Mouse (Mus musculus) MEL (cell line): ENCODE data around the gene 6030408B16Rik. TPM values are rescaled to one million over a fixed set of nuclear protein-coding genes. Genes with fewer than 3 reads are reported as not detected.

Experiments used
- DNase-seq: peaks from one replicate; pipeline ENCODE4 v3.0.0; 2011; ENCODE audit warnings: low read depth, low spot score
- H3K27ac ChIP-seq: 2 replicates; pipeline ENCODE4 v1.5.1; 2012; ENCODE audit warnings: low read depth, mild to moderate bottlenecking, control low read depth, low read length, moderate library complexity; ENCODE audit not compliant: control insufficient read depth
- H3K27me3 ChIP-seq, 2 experiments: fragments of 150-350 bp in 1 of 2; sonication (generic) in 1 of 2; 2 replicates each; pipeline ENCODE4 v1.6.1; 2012; ENCODE audit warnings: low read length in 2 of 2, mild to moderate bottlenecking in 2 of 2, improper control_type of control experiment in 1 of 2, moderate library complexity in 1 of 2; ENCODE audit not compliant: insufficient read depth in 2 of 2, control insufficient read depth in 1 of 2
- H3K36me3 ChIP-seq, 2 experiments: 2 replicates each; pipeline ENCODE4 v1.6.1; 2012 to 2014; ENCODE audit warnings: low read length in 2 of 2, improper control_type of control experiment in 1 of 2, inconsistent platforms in 1 of 2, mild to moderate bottlenecking in 1 of 2; ENCODE audit not compliant: insufficient read depth in 2 of 2, control insufficient read depth in 1 of 2
- H3K4me1 ChIP-seq, 2 experiments: fragments of 150-350 bp in 1 of 2; sonication (generic) in 1 of 2; 2 replicates each; pipeline ENCODE4 v1.6.1; 2012; ENCODE audit warnings: low read length in 2 of 2, improper control_type of control experiment in 1 of 2, mild to moderate bottlenecking in 1 of 2; ENCODE audit not compliant: insufficient read depth in 2 of 2, control insufficient read depth in 1 of 2
- H3K4me3 ChIP-seq, 2 experiments: fragments of 150-350 bp in 1 of 2; sonication (generic) in 1 of 2; 2 replicates each; pipeline ENCODE4 v1.5.1; 2012; ENCODE audit warnings: low read depth in 2 of 2, low read length in 2 of 2, mild to moderate bottlenecking in 2 of 2, moderate library complexity in 2 of 2, control low read depth in 1 of 2, improper control_type of control experiment in 1 of 2; ENCODE audit not compliant: control insufficient read depth in 1 of 2, insufficient read depth in 1 of 2
- H3K79me2 ChIP-seq: 2 replicates; pipeline ENCODE4 v1.6.1; 2012; ENCODE audit warnings: mild to moderate bottlenecking, low read length, moderate library complexity; ENCODE audit not compliant: control insufficient read depth, poor library complexity, insufficient read depth
- H3K9ac ChIP-seq: 2 replicates; pipeline ENCODE4 v1.6.1; 2012; ENCODE audit warnings: low read depth, mild to moderate bottlenecking, control low read depth, low read length, moderate library complexity; ENCODE audit not compliant: control insufficient read depth, poor library complexity, severe bottlenecking
- H3K9me3 ChIP-seq: fragments of 150-350 bp; sonication (generic); replicated peaks from 2 replicates; pipeline ENCODE4 v1.6.1; 2012; ENCODE audit warnings: mild to moderate bottlenecking, low read length, improper control_type of control experiment, moderate library complexity; ENCODE audit not compliant: insufficient read depth
- BHLHE40 ChIP-seq: IDR thresholded peaks from 2 replicates; pipeline ENCODE4 v1.6.1; 2012; ENCODE audit warnings: low read depth, mild to moderate bottlenecking, inconsistent platforms, low read length, improper control_type of control experiment, borderline replicate concordance
- CHD2 ChIP-seq: IDR thresholded peaks from 2 replicates; pipeline ENCODE4 v1.6.1; 2011; ENCODE audit warnings: low read length, improper control_type of control experiment
- CTCF ChIP-seq, 3 experiments: IDR thresholded peaks in 2 of 3; conservative IDR thresholded peaks in 1 of 3; 2 replicates each; pipeline ENCODE4 v1.5.1; 2011 to 2012; ENCODE audit warnings: low read length in 3 of 3, low read depth in 2 of 3, mild to moderate bottlenecking in 2 of 3, improper control_type of control experiment in 1 of 3, inconsistent platforms in 1 of 3, mixed read lengths in 1 of 3, moderate library complexity in 1 of 3; ENCODE audit not compliant: control insufficient read depth in 1 of 3, insufficient read depth in 1 of 3, poor library complexity in 1 of 3, severe bottlenecking in 1 of 3
- E2F4 ChIP-seq: IDR thresholded peaks from 2 replicates; pipeline ENCODE4 v1.6.1; 2011; ENCODE audit warnings: low read depth, low read length, improper control_type of control experiment, borderline replicate concordance
- ELF1 ChIP-seq: IDR thresholded peaks from 2 replicates; pipeline ENCODE4 v1.6.1; 2014; ENCODE audit warnings: low read depth, mild to moderate bottlenecking, inconsistent platforms, low read length, improper control_type of control experiment, moderate library complexity
- ETS1 ChIP-seq: IDR thresholded peaks from 2 replicates; pipeline ENCODE4 v1.6.1; 2012; ENCODE audit warnings: low read depth, mild to moderate bottlenecking, inconsistent platforms, low read length, improper control_type of control experiment, moderate library complexity
- GABPA ChIP-seq: IDR thresholded peaks from 2 replicates; pipeline ENCODE4 v1.6.1; 2012; ENCODE audit warnings: low read depth, mild to moderate bottlenecking, inconsistent platforms, low read length, improper control_type of control experiment, moderate library complexity
- GATA1 ChIP-seq: IDR thresholded peaks from 2 replicates; pipeline ENCODE4 v1.6.1; 2011; ENCODE audit warnings: low read depth, low read length, improper control_type of control experiment
- KAT2A ChIP-seq: conservative IDR thresholded peaks from 2 replicates; pipeline ENCODE4 v1.6.1; 2012; ENCODE audit warnings: low read depth, low read length, improper control_type of control experiment, inconsistent platforms
- MAFK ChIP-seq: IDR thresholded peaks from 2 replicates; pipeline ENCODE4 v1.6.1; 2011; ENCODE audit warnings: low read depth, mild to moderate bottlenecking, low read length, improper control_type of control experiment, borderline replicate concordance
- MAX ChIP-seq: IDR thresholded peaks from 2 replicates; pipeline ENCODE4 v1.6.1; 2011; ENCODE audit warnings: low read length, improper control_type of control experiment
- MAZ ChIP-seq: IDR thresholded peaks from 2 replicates; pipeline ENCODE4 v1.6.1; 2012; ENCODE audit warnings: low read depth, mild to moderate bottlenecking, inconsistent platforms, low read length, improper control_type of control experiment
- MEF2A ChIP-seq: IDR thresholded peaks from 2 replicates; pipeline ENCODE4 v1.6.1; 2014; ENCODE audit warnings: low read depth, mild to moderate bottlenecking, inconsistent platforms, low read length, improper control_type of control experiment; ENCODE audit not compliant: poor library complexity, insufficient replicate concordance, severe bottlenecking; ENCODE audit errors: extremely low read depth
- MXI1 ChIP-seq: IDR thresholded peaks from 2 replicates; pipeline ENCODE4 v1.6.1; 2011; ENCODE audit warnings: mild to moderate bottlenecking, low read depth, low read length, improper control_type of control experiment
- MYB ChIP-seq: IDR thresholded peaks from 2 replicates; pipeline ENCODE4 v1.6.1; 2011; ENCODE audit warnings: mild to moderate bottlenecking, low read depth, low read length, improper control_type of control experiment
- MYC ChIP-seq: IDR thresholded peaks from 2 replicates; pipeline ENCODE4 v1.6.1; 2011; ENCODE audit warnings: low read depth, mild to moderate bottlenecking, low read length, improper control_type of control experiment, moderate library complexity
- NELFE ChIP-seq: IDR thresholded peaks from 2 replicates; pipeline ENCODE4 v1.6.1; 2011; ENCODE audit warnings: low read depth, low read length, improper control_type of control experiment
- NRF1 ChIP-seq: IDR thresholded peaks from 2 replicates; pipeline ENCODE4 v1.6.1; 2014; ENCODE audit warnings: low read depth, mild to moderate bottlenecking, inconsistent platforms, low read length, improper control_type of control experiment, moderate library complexity; ENCODE audit not compliant: poor library complexity, insufficient read depth, severe bottlenecking
- POLR2A ChIP-seq, 2 experiments: IDR thresholded peaks; 2 replicates each; pipeline ENCODE4 v1.6.1; 2011 to 2012; ENCODE audit warnings: low read length in 2 of 2, mild to moderate bottlenecking in 2 of 2, control low read depth in 1 of 2, improper control_type of control experiment in 1 of 2, low read depth in 1 of 2, moderate library complexity in 1 of 2; ENCODE audit not compliant: control insufficient read depth in 1 of 2, insufficient read depth in 1 of 2, poor library complexity in 1 of 2
- POLR2AphosphoS5 ChIP-seq: IDR thresholded peaks from 2 replicates; pipeline ENCODE4 v1.6.1; 2012; ENCODE audit warnings: low read depth, borderline replicate concordance, mild to moderate bottlenecking, inconsistent platforms, low read length, moderate library complexity, mixed read lengths
- RAD21 ChIP-seq: IDR thresholded peaks from 2 replicates; pipeline ENCODE4 v1.6.1; 2011; ENCODE audit warnings: mild to moderate bottlenecking, low read depth, low read length, improper control_type of control experiment
- RCOR1 ChIP-seq: IDR thresholded peaks from 2 replicates; pipeline ENCODE4 v1.6.1; 2012; ENCODE audit warnings: low read depth, mild to moderate bottlenecking, inconsistent platforms, low read length, improper control_type of control experiment
- SIN3A ChIP-seq: IDR thresholded peaks from 2 replicates; pipeline ENCODE4 v1.6.1; 2012; ENCODE audit warnings: low read length, improper control_type of control experiment, inconsistent platforms
- TBP ChIP-seq: IDR thresholded peaks from 2 replicates; pipeline ENCODE4 v1.8.0; 2011; ENCODE audit warnings: low read depth, low read length, improper control_type of control experiment
- TCF12 ChIP-seq: IDR thresholded peaks from 2 replicates; pipeline ENCODE4 v1.6.1; 2014; ENCODE audit warnings: low read depth, mild to moderate bottlenecking, inconsistent platforms, low read length, improper control_type of control experiment, moderate library complexity
- UBTF ChIP-seq: IDR thresholded peaks from 2 replicates; pipeline ENCODE4 v1.6.1; 2012; ENCODE audit warnings: low read depth, mild to moderate bottlenecking, inconsistent platforms, low read length, improper control_type of control experiment, moderate library complexity, borderline replicate concordance; ENCODE audit not compliant: insufficient read depth
- USF1 ChIP-seq: IDR thresholded peaks from 2 replicates; pipeline ENCODE4 v1.6.1; 2014; ENCODE audit warnings: low read depth, mild to moderate bottlenecking, inconsistent platforms, low read length, improper control_type of control experiment, moderate library complexity
- USF2 ChIP-seq, 2 experiments: IDR thresholded peaks; 2 replicates each; pipeline ENCODE4 v1.6.1; 2011 to 2012; ENCODE audit warnings: improper control_type of control experiment in 2 of 2, low read length in 2 of 2, borderline replicate concordance in 1 of 2, inconsistent platforms in 1 of 2, low read depth in 1 of 2, mild to moderate bottlenecking in 1 of 2; ENCODE audit not compliant: insufficient read depth in 1 of 2
- ZC3H11A ChIP-seq: IDR thresholded peaks from 2 replicates; pipeline ENCODE4 v1.6.1; 2012; ENCODE audit warnings: low read depth, mild to moderate bottlenecking, inconsistent platforms, low read length, improper control_type of control experiment
- ZNF384 ChIP-seq: IDR thresholded peaks from 2 replicates; pipeline ENCODE4 v1.6.1; 2012; ENCODE audit warnings: low read depth, mild to moderate bottlenecking, inconsistent platforms, low read length, improper control_type of control experiment
- polyA plus RNA-seq, 2 experiments: library from polyadenylated mRNA; stranded (reverse) in 1 of 2; unstranded in 1 of 2; fragments of >175 nt in 1 of 2; fragments of >200 nt in 1 of 2; gene quantifications; 2 replicates each; pipeline versions ENCODE4 v1.2.1 to v1.2.4; 2012; ENCODE audit warnings: low replicate concordance in 2 of 2, low read depth in 1 of 2; ENCODE audit not compliant: insufficient read length in 2 of 2, insufficient read depth in 1 of 2, missing spikeins in 1 of 2
- total RNA-seq: library from RNA; depleted of rRNA; stranded (reverse); fragments of 300-350 nt; gene quantifications from 2 replicates; pipeline ENCODE4 v1.2.3, GENCODE M21; 2012

6030408B16Rik gene
- total and polyA plus RNA-seq, 3 experiments, result 0.12 to 0.18 TPM; not detected in 1

DNA sequence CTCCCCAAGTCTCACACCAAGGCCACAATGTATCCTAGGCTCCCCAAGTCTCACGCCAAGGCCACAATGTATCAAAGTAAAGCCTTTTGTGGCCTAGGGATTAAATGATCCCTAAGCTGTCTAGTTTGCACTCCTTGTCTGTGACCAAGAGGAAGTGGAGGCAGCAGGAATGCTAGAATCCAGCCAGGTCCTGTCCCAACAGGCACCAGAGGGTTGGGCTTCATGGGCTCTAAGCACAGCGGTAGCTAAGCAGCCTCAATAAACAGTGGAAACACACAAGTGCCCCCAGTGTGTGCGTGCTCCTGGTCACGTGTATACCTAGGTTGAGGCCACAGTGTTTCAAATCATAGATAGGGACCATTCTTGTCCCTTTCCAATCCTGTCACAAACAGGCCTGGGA is 45.3 kb downstream of the 6030408B16Rik start:
- no peak for DNase-seq
- Histone ChIP-seq H3K27ac (no peak overlapping the region), H3K9ac (no peak overlapping the region), H3K79me2 (no peaks in the 10 kb centered on the region), H3K36me3 (no peaks in the 10 kb centered on the region; a peak in 1 of 4 replicates), H3K27me3 (no peaks in the 10 kb centered on the region), H3K4me3 (no peak overlapping the region), H3K9me3 (no peaks in the 10 kb centered on the region), H3K4me1 (peaks cover 0 to 17% of the 10 kb centered on the region in 2 experiments; a peak in 3 of 4 replicates)
- TF ChIP-seq MYB, result no peak
- TF ChIP-seq TBP, result no peak
- TF ChIP-seq POLR2AphosphoS5, result no peak
- TF ChIP-seq UBTF, result no peak
- no peak for TF ChIP-seq TCF12
- no peak for TF ChIP-seq NRF1
- no peak for TF ChIP-seq MAX
- no peak for TF ChIP-seq GABPA
- TF ChIP-seq RAD21, result no peak
- no peak for TF ChIP-seq KAT2A
- no peak for TF ChIP-seq ELF1
- no peak for TF ChIP-seq MEF2A
- TF ChIP-seq ZNF384, result no peak
- TF ChIP-seq USF2 (IDR thresholded peaks at IDR 0.05; ENCODE audit: borderline replicate concordance in 1 of 2, insufficient read depth in 1 of 2, low read depth in 1 of 2, low read length in 2 of 2), result no peak
- TF ChIP-seq MAZ, result no peak
- TF ChIP-seq USF1, result no peak
- no peak for TF ChIP-seq MXI1
- TF ChIP-seq ETS1, result no peak
- TF ChIP-seq RCOR1, result no peak

DNA sequence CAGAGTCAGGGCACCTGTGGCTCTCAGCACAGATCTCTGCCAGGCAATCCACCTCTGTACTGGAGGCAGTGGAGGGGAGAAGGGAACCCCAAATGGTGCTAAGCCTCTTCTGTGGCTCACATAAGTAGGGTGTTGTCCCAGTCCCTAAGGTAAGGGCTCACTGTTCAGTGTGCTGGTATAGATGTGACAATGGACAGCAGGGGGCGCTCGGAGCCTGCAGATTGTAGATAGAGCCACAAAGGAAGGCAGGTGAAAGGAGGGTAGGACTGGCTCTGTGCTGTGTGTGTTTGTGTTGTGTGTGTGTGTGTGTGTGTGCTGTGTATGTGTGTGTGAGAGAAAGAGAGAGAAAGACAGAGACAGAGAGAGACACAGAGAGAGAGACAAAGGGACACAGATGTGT is 46.5 kb downstream of the 6030408B16Rik start:
- H3K4me1 ChIP-seq, result peaks cover 0 to 17% of the 10 kb centered on the region in 2 experiments; a peak in 3 of 4 replicates
- H3K9ac ChIP-seq, result no peak overlapping the region
- DNase-seq, result peak; percentile 91
- no peaks in the 10 kb centered on the region for H3K9me3 ChIP-seq
- no peaks in the 10 kb centered on the region for H3K27me3 ChIP-seq
- no peaks in the 10 kb centered on the region; a peak in 1 of 4 replicates for H3K36me3 ChIP-seq
- no peak overlapping the region for H3K4me3 ChIP-seq
- no peak overlapping the region for H3K27ac ChIP-seq
- no peaks in the 10 kb centered on the region for H3K79me2 ChIP-seq
- no peak for TF ChIP-seq MXI1
- no peak for TF ChIP-seq TBP
- TF ChIP-seq KAT2A, result no peak
- no peak for TF ChIP-seq POLR2A (IDR thresholded peaks at IDR 0.05; ENCODE audit: control insufficient read depth in 1 of 2, insufficient read depth in 1 of 2, low read depth in 1 of 2, low read length in 2 of 2, poor library complexity in 1 of 2)
- TF ChIP-seq CHD2, result no peak
- no peak for TF ChIP-seq ELF1
- no peak for TF ChIP-seq SIN3A
- no peak for TF ChIP-seq MAFK
- TF ChIP-seq E2F4, result no peak
- TF ChIP-seq ZC3H11A, result peak; percentile 89
- TF ChIP-seq TCF12, result no peak
- TF ChIP-seq MEF2A, result no peak
- TF ChIP-seq GATA1, result peak; percentile 41; the same call in 1 of the 2 replicates
- TF ChIP-seq UBTF, result no peak
- TF ChIP-seq CTCF (IDR thresholded peaks at IDR 0.05 in 2 of 3, conservative IDR thresholded peaks at IDR 0.05 in 1 of 3; ENCODE audit: control insufficient read depth in 1 of 3, insufficient read depth in 1 of 3, low read depth in 2 of 3, low read length in 3 of 3, poor library complexity in 1 of 3, severe bottlenecking in 1 of 3), result peak; percentile 85 to 100 (median 99)
- no peak for TF ChIP-seq GABPA
- TF ChIP-seq NELFE, result no peak
- no peak for TF ChIP-seq ZNF384
- TF ChIP-seq BHLHE40, result peak; percentile 51; the same call in 1 of the 2 replicates
- TF ChIP-seq MYC, result no peak
- peak; percentile 100 for TF ChIP-seq RAD21
